Mouse (Mus musculus) mouse embryonic stem cell (cell line): Measurements from ENCODE around the gene Runx1.

Source experiments
- in situ Hi-C, 2 experiments: fragments of 300-500 bp; cut with MboI; formaldehyde crosslinking; loops; 1 replicate in 1 of 2; 3 replicates in 1 of 2; pipeline ENCODE4 v1.14.3; 2019 to 2020; ENCODE audit warnings: low sequenced_read_pairs in 2 of 2, low pct_unique_long_range_greater_than_20kb in 1 of 2, mixed read lengths in 1 of 2; ENCODE audit not compliant: unreplicated experiment in 1 of 2

Gene Runx1

DNA sequence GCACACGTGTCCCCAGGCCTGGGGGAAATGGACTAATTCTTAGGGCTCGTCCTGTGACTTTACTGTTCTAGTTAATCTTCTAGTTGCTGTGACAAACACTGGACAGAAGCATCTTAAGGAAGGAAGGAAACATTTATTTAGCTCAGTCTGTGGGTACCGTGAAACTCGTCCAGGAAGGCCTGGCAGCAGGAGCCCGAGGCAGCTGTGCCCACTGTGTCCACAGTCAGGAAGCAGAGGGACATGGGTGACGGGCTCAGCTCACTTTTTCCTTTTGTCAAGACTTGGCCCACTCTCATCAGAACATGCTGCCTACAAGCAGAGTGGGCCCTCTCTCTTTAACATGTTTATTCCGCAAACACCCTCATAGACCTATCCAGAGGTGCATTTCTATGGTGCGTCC lies 18.2 kb downstream of the Runx1 start:
- in situ Hi-C loops, result no loop called here

DNA sequence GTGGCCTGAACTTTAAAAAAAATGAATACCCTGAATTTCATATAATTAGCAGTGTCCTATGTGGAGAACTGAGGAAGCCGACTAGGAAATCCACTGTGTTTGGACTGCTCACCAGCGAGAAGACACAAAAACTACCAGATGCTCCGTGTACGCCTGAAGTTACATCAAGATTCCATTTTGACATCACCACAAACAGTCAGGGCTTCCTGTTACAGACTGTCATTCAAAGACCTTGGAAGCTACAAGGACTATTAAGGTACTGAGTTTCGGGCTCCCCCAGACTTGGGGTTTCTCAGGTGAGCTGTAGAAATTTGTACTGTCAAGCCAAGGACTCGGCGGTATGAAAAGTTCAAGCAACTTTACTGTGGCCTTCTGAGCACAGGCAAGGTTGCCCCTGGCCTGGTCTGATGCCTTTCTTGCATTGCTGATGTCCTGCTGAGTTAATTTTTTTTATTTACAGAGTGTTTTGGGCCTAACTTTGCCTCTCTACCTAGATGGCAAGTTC lies 22.8 kb downstream of the Runx1 start:
- in situ Hi-C loops, result no loop called here

- in situ Hi-C loops, result no loop called here
Observed at GRCm38 (mm10) chr16:92801567-92801966, 24.4 kb downstream of the Runx1 start.

GRCm38 (mm10) chr16:92800845-92801244 lies 25.1 kb downstream of the Runx1 start:
- in situ Hi-C loops, result no loop called here

- in situ Hi-C loops, result no loop called here
Observed at GRCm38 (mm10) chr16:92799940-92800339, 26.0 kb downstream of the Runx1 start.

- in situ Hi-C loops, result no loop called here
Observed at GRCm38 (mm10) chr16:92794197-92794596, 31.8 kb downstream of the Runx1 start.

DNA sequence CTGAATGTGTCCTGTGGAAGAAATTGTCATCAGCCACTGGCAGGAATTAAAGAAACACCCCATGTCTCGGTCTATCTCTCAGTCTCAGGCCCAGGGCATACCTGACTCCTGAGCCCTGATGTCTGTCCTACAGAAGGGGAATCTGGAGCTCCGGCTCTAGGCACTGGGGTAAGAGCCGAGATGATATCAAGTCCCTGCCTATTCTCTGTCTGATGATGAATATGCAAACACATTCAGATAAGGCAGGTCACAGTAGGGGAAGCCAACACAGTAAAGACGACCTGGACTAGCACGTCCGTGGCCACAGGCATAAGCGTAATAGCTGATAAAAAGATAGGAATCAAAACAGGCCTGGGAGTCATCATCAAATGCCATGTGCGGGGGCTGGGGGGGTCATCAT lies 32.2 kb downstream of the Runx1 start:
- in situ Hi-C loops, result no loop called here

DNA sequence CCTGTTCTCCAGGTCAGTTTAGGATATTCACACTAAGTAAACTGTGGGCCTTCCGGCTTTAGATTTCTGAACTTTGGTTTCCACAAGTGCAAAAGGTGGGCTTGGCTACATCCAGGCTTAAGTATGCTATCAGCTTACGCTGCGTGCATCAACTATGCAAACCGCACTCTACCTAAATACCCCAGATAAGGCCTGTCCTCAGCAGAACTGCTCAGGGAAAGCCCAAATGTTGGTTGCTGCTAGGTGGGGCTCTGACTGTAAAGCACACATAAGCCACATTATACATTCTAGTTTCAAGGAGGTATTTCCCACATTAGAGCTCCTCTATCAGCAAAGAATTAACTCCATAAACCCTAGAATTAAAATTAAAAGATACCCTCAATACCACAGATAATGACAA lies 33.0 kb downstream of the Runx1 start:
- in situ Hi-C loops, result no loop called here

DNA sequence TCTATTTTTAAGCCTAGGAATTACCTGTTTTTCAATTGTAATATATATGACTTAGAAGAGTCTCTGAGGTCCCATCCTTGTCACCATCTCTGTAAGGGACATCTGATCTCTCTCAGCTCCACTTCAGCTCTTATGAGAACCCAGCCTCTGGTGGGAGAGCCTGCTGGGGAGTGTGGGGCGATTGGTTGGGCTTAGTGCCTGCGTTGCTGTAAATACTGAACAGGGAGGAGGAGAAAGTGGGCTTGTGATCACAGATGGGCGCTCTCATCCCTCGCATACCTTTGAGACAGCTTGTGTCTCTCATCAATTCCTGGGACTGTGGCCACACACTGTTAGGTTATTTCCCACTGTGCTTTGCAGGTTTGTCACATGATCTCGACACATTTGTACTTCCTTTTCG lies 35.3 kb downstream of the Runx1 start:
- in situ Hi-C loops, result no loop called here

DNA sequence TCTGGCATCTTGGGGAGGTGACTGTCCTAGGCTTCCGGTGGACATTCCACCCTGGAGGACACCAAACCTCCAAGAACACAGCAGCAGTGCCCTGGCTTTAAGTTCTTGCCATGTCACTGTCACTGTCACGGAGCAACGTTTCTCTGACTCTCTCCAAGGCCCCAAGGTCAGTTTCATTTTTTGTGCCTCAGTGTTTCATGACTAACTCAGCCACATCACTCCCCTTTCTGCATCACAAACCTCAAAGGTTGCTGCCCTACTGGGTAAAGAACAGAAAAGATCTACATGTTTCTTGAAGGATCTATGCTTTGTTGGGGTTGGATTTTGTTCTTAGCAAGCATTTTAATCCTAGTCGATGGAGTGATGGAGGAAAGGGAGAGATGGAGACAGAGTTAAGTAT lies 36.1 kb downstream of the Runx1 start:
- in situ Hi-C loops, result no loop called here

DNA sequence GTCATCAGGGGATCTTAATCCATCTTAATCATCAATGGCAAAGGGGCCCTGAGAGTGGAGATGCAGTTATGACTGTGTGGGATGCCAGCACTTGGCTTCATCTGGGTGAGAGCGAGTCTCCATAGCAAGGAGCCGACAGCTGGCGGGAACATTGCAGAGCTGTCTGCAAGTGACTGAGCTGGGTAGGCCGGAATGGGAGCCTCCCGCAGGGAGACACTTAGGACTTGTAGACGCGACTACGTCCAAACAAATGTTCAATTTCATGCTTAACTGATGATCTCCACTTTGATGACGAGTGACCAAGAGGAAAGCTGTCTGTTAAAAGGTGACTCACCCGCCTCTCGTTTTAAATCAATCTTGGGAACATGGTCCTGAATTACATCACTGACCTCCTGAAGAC lies 37.5 kb downstream of the Runx1 start:
- in situ Hi-C loops, result no loop called here

- in situ Hi-C loops, result no loop called here
Observed at GRCm38 (mm10) chr16:92786883-92787321, 39.0 kb downstream of the Runx1 start.

DNA sequence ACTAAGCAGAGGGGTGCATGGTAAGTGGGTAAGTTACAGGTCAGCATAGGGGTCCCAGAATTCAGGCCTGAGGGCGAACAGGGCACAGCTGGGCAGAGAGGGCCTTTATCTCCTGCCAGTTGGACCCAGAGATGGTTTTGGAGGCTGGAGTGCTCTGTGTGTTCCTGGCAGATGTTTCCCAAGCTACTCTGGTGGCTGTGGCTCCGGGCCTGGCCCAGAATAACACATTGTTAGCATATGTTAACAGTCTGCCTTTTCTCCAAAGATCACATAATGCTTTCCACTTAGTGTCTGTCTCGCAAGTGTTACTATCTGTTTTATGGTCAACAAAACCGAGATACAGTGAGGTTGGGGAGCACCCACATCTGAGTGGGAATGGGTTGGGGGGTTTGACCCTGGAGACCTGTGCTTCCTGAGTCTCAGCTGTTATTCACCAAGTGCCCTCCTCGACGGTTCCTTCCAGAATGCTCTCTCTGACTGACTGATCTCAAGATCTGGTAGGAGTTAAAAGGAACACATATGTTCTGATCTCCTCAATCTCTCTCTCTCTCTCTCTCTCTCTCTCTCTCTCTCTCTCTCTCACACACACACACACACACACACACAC lies 39.6 kb downstream of the Runx1 start:
- in situ Hi-C loops, result no loop called here

GRCm38 (mm10) chr16:92783651-92784131 lies 42.3 kb downstream of the Runx1 start:
- in situ Hi-C loops, result no loop called here

- in situ Hi-C loops, result no loop called here
Observed at GRCm38 (mm10) chr16:92782408-92782807, 43.5 kb downstream of the Runx1 start.

- in situ Hi-C loops, result no loop called here
Observed at GRCm38 (mm10) chr16:92779896-92780435, 46.0 kb downstream of the Runx1 start.

DNA sequence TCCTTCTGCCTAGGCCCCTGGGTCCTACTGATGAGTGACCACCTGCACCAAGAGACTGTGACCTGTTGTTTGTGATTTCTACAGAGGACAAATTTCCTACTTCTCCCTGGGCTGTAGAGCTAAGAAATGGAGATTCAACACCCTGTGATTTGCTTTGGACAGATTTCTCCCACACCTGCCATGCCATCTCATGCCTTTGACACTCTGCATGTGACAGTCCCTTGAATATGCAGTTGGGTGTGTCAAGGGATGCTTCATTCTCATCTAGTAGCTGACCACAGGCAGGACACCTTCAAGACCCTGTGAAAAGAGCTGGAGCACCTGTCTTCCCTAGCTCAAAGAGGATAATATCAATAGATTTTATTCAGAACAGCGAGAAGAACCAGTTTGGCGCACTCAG lies 46.8 kb downstream of the Runx1 start:
- in situ Hi-C loops, result no loop called here

DNA sequence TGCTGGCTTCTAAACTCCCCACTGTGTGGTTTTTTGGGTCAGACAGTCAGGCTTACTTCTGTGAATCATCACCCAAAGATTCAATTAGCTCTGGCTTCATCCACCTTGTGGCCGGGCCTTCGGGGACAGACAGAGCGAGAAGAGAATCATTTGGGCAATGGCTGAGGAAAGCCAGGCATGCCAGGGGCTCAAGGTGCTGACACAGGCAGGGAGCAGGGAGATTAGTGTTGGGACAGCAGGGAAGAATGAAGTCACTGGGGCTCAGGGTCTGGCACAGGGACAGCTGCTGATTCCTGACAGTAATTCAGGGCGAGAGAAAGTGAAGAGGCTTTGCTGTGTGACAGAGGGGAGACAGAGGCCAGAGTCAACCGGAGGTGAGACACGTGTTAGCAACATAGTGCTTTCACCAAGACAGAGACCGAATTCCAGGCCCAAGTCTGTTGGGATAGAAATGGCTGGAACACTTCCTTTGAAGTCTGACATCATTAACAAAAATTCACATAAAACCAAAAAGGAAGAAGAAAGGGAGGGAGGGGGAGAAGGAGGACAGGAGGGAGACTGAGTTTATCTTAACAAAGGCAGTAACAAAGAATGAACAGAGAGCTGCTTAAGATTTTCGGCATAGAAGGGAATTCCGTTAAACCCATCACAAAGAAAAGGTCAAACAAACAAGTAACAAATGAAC lies 47.7 kb downstream of the Runx1 start:
- in situ Hi-C loops, result no loop called here

- in situ Hi-C loops, result no loop called here
Observed at GRCm38 (mm10) chr16:92767862-92768261, 58.1 kb downstream of the Runx1 start.

- in situ Hi-C loops, result no loop called here
Observed at GRCm38 (mm10) chr16:92767423-92767822, 58.5 kb downstream of the Runx1 start.
